Mouse (Mus musculus) spleen, adult 2 months (tissue): ENCODE measurements around the gene Spata13. TPM values are rescaled to one million over a fixed set of nuclear protein-coding genes. Genes with fewer than 3 reads are reported as not detected.
A peak's percentile ranks its signal among the peaks of the same experiment; 100 is the strongest.

Source experiments
- DNase-seq, 2 experiments: peaks; one replicate each; pipeline versions ENCODE4 v3.0.0 to v3.0.0-alpha.2; 2012 to 2021; ENCODE audit warnings: low spot score in 2 of 2, low read depth in 1 of 2
- H3K27ac ChIP-seq: fragments of 200-500 bp; 2 replicates; pipeline ENCODE4 v1.5.1; 2012; ENCODE audit warnings: low read length, inconsistent platforms; ENCODE audit not compliant: insufficient read depth
- H3K27me3 ChIP-seq: fragments of 200-500 bp; 2 replicates; pipeline ENCODE4 v1.6.1; 2012; ENCODE audit warnings: mild to moderate bottlenecking, moderate library complexity, low read length, inconsistent platforms; ENCODE audit not compliant: control insufficient read depth, insufficient read depth
- H3K36me3 ChIP-seq: fragments of 200-500 bp; 2 replicates; pipeline ENCODE4 v1.6.1; 2012; ENCODE audit warnings: mild to moderate bottlenecking, low read length, inconsistent platforms; ENCODE audit not compliant: control insufficient read depth, insufficient read depth
- H3K4me1 ChIP-seq: fragments of 200-500 bp; 2 replicates; pipeline ENCODE4 v1.6.1; 2011; ENCODE audit warnings: inconsistent platforms; ENCODE audit not compliant: control insufficient read depth, insufficient read depth, insufficient read length
- H3K4me3 ChIP-seq: fragments of 200-500 bp; 2 replicates; pipeline ENCODE4 v1.5.1; 2011; ENCODE audit warnings: mild to moderate bottlenecking, inconsistent platforms; ENCODE audit not compliant: insufficient read depth, insufficient read length; ENCODE audit errors: extremely low read depth
- CTCF ChIP-seq: fragments of 200-500 bp; IDR thresholded peaks from 2 replicates; pipeline ENCODE4 v1.5.1; 2011; ENCODE audit warnings: mild to moderate bottlenecking, inconsistent platforms; ENCODE audit not compliant: insufficient read depth, insufficient read length, insufficient replicate concordance; ENCODE audit errors: extremely low read depth
- POLR2A ChIP-seq: fragments of 200-500 bp; IDR thresholded peaks from 2 replicates; pipeline ENCODE4 v1.6.1; 2011; ENCODE audit warnings: low read depth, low read length, inconsistent platforms
- WGBS: fragments of 180-500 bp; shearing (Covaris S2); methylation state at CpG from one replicate; pipeline ENCODE4 v1.1.7; 2018; 5-methylcytosine and 5-hydroxymethylcytosine counted together
- polyA plus RNA-seq: library from polyadenylated mRNA; depleted of rRNA; stranded (reverse); fragments of >200 nt; gene quantifications from 2 replicates; pipeline ENCODE4 v1.2.3, GENCODE M21; 2012

The Spata13 gene
- polyA plus RNA-seq, 1 experiment = 23.5 TPM

GRCm38 (mm10) chr14:60686733-60687132, 52.9 kb downstream of the Spata13 start:
- WGBS = 88% methylated on average over 11 of the region's 11 CpGs
- TF ChIP-seq POLR2A (no peak), CTCF (no peak)
- DNase-seq = no peak
- Histone ChIP-seq H3K36me3 (no peaks in the 10 kb centered on the region; the same call in 1 of the 2 replicates), H3K27me3 (no peaks in the 10 kb centered on the region), H3K4me3 (no peak overlapping the region), H3K27ac (0 out of 2 replicates have a peak overlapping the region, but pooled peaks have one; percentile 2), H3K4me1 (peaks cover 18% of the 10 kb centered on the region)

GRCm38 (mm10) chr14:60687241-60687640, 53.4 kb downstream of the Spata13 start:
- WGBS = 82% methylated on average over 7 of the region's 7 CpGs
- Histone ChIP-seq H3K4me3 (no peak overlapping the region), H3K27ac (no peak overlapping the region), H3K36me3 (no peaks in the 10 kb centered on the region; the same call in 1 of the 2 replicates), H3K27me3 (no peaks in the 10 kb centered on the region), H3K4me1 (peaks cover 15% of the 10 kb centered on the region)
- DNase-seq = no peak
- TF ChIP-seq CTCF (no peak), POLR2A (no peak)

GRCm38 (mm10) chr14:60688509-60689205, 54.9 kb downstream of the Spata13 start:
- 35% methylated on average over 7 of the region's 7 CpGs for WGBS
- peak; percentile 33 to 69 for DNase-seq
- TF ChIP-seq CTCF (peak; percentile 66; the same call in 1 of the 2 replicates), POLR2A (no peak)
- Histone ChIP-seq H3K36me3 (no peaks in the 10 kb centered on the region; the same call in 1 of the 2 replicates), H3K27me3 (no peaks in the 10 kb centered on the region), H3K27ac (no peak overlapping the region), H3K4me1 (peaks cover 5% of the 10 kb centered on the region; the same call in 1 of the 2 replicates), H3K4me3 (no peak overlapping the region)

GRCm38 (mm10) chr14:60689768-60690167, 56.0 kb downstream of the Spata13 start:
- no peak overlapping the region for H3K27ac ChIP-seq
- WGBS = 94% methylated on average over 5 of the region's 5 CpGs
- no peaks in the 10 kb centered on the region; the same call in 1 of the 2 replicates for H3K36me3 ChIP-seq
- no peak for DNase-seq
- no peaks in the 10 kb centered on the region for H3K27me3 ChIP-seq
- H3K4me3 ChIP-seq = no peak overlapping the region
- no peaks in the 10 kb centered on the region for H3K4me1 ChIP-seq
- TF ChIP-seq CTCF = no peak
- no peak for TF ChIP-seq POLR2A

- WGBS = 67% methylated on average over 7 of the region's 7 CpGs
- no peaks in the 10 kb centered on the region; the same call in 1 of the 2 replicates for H3K36me3 ChIP-seq
- H3K27me3 ChIP-seq = no peaks in the 10 kb centered on the region
- H3K4me1 ChIP-seq = no peaks in the 10 kb centered on the region
- no peak overlapping the region for H3K27ac ChIP-seq
- no peak for DNase-seq
- TF ChIP-seq POLR2A = no peak
- TF ChIP-seq CTCF = no peak
- H3K4me3 ChIP-seq = no peak overlapping the region
Observed at GRCm38 (mm10) chr14:60690631-60691030, 56.8 kb downstream of the Spata13 start.

- H3K27me3 ChIP-seq = no peaks in the 10 kb centered on the region
- WGBS = 48% methylated on average over 11 of the region's 11 CpGs
- no peak for TF ChIP-seq POLR2A
- no peak for TF ChIP-seq CTCF
Observed at GRCm38 (mm10) chr14:60693122-60693536, 59.3 kb downstream of the Spata13 start.

GRCm38 (mm10) chr14:60693666-60694065, 59.9 kb downstream of the Spata13 start:
- Histone ChIP-seq H3K27ac (no peak overlapping the region), H3K27me3 (no peaks in the 10 kb centered on the region), H3K4me1 (no peaks in the 10 kb centered on the region), H3K4me3 (no peak overlapping the region), H3K36me3 (no peaks in the 10 kb centered on the region; the same call in 1 of the 2 replicates)
- TF ChIP-seq CTCF = no peak
- TF ChIP-seq POLR2A = no peak
- no peak for DNase-seq
- 70% methylated on average over 5 of the region's 5 CpGs for WGBS

More at GRCm38 (mm10) chr14:60693122-60693536, 59.3 kb downstream of the Spata13 start:
- H3K27ac ChIP-seq = no peak overlapping the region
- no peaks in the 10 kb centered on the region for H3K4me1 ChIP-seq
- no peaks in the 10 kb centered on the region; the same call in 1 of the 2 replicates for H3K36me3 ChIP-seq
- DNase-seq = no peak
- no peak overlapping the region for H3K4me3 ChIP-seq
